Mouse (Mus musculus): ENCODE data around the gene Cacng5. TPM values are rescaled to one million over a fixed set of nuclear protein-coding genes. Genes with fewer than 3 reads are reported as not detected.

Cacng5 gene
- 10.3 and 14.4 TPM in 2 replicates for total RNA-seq (2014; rRNA removed)
- polyA plus RNA-seq (2015; fragmentation: Nextera tagmentation; extraction: Ambion mirVana) = 8.8 and 12.1 TPM in 2 replicates

GRCm38 (mm10) chr11:107914634-107915226 is at the start of gene Cacng5:
Gene Cacng5, minus strand, starts transcription at chr11:107915055.
- TF ChIP-seq CTCF (IDR thresholded peaks at IDR 0.05; ENCODE audit: low read depth) = no peak
- peak within 1 kb of the TSS; percentile 77 for H3K4me2 ChIP-seq (ENCODE audit: low read depth)
- no peak within 1 kb of the TSS for H3K27ac ChIP-seq (ENCODE audit: low read depth, low read length)
- WGBS = 4% methylated on average over 36 of the region's 36 CpGs
- peaks cover 9% of the 10 kb centered on the region for H3K4me1 ChIP-seq (ENCODE audit: insufficient read depth)
- peak within 1 kb of the TSS; percentile 45 for H3K4me3 ChIP-seq (ENCODE audit: low read depth, low read length)
- no peaks in the 10 kb centered on the region; the same call in 1 of the 2 replicates for H3K27me3 ChIP-seq (ENCODE audit: insufficient read depth, low read length)
- peak within 1 kb of the TSS; percentile 55 for H3K9ac ChIP-seq
- ATAC-seq = peak; percentile 61
- DNase-seq = peak; percentile 48
- no peaks in the 10 kb centered on the region for H3K9me3 ChIP-seq (ENCODE audit: low read length)
- no peaks in the 10 kb centered on the region for H3K36me3 ChIP-seq (ENCODE audit: insufficient read depth)

DNA sequence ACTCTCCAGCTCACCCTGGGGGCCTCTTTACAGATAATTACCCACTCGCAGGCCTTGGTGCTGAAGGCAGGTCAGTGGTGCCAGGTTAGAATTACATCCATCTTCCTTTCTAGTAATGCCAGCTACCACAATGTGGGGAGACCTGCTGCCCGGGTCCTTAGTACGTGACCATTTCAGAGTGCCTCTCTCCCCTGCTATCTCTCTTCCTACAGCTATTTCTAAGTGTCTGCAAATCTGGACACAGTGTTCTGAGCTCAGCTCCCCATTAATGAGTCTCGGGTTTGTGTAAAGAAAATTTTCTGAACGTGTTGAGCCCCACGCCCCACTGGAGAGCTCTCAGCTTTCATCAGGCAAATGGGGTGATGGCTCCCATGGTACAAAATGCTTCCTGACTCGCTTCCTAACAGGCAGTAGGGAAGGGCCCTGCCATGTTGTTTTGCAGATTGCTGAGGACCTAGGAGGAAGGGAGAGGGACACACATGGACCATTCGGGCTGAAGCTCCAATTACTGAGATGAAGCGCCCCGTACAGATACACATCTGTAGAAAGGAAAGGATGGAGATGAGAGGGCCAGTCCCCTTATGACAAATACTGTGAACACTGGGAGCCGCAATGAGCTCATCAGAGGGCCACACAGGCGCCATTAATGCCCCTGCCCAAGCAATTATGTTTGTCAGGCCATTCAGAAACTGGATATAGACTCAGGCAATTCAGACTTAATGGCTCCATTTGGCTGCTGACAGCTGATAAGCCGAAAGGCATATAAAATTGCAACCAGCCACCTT is 42.9 kb upstream of the Cacng5 start:
- Histone ChIP-seq H3K4me2 (ENCODE audit: low read depth) (no peak overlapping the region), H3K27ac (ENCODE audit: low read depth, low read length) (no peak overlapping the region), H3K36me3 (ENCODE audit: insufficient read depth) (peaks cover 10% of the 10 kb centered on the region; the same call in 1 of the 2 replicates), H3K9me3 (ENCODE audit: low read length) (no peaks in the 10 kb centered on the region), H3K4me1 (ENCODE audit: insufficient read depth) (no peaks in the 10 kb centered on the region), H3K4me3 (ENCODE audit: low read depth, low read length) (no peak overlapping the region), H3K27me3 (ENCODE audit: insufficient read depth, low read length) (no peaks in the 10 kb centered on the region), H3K9ac (no peak overlapping the region)
- DNase-seq (no peak), ATAC-seq (no peak)
- no peak for TF ChIP-seq CTCF (IDR thresholded peaks at IDR 0.05; ENCODE audit: low read depth)
- WGBS = 63% methylated on average over 13 of the region's 13 CpGs

- Histone ChIP-seq H3K9ac (no peak overlapping the region), H3K4me1 (ENCODE audit: insufficient read depth) (0 out of 2 replicates have a peak, but pooled peaks cover 10% of the 10 kb centered on the region), H3K36me3 (ENCODE audit: insufficient read depth) (peaks cover 10% of the 10 kb centered on the region; the same call in 1 of the 2 replicates), H3K4me2 (ENCODE audit: low read depth) (no peak overlapping the region), H3K9me3 (ENCODE audit: low read length) (no peaks in the 10 kb centered on the region), H3K4me3 (ENCODE audit: low read depth, low read length) (no peak overlapping the region), H3K27me3 (ENCODE audit: insufficient read depth, low read length) (no peaks in the 10 kb centered on the region), H3K27ac (ENCODE audit: low read depth, low read length) (no peak overlapping the region)
- DNase-seq (no peak), ATAC-seq (no peak)
- TF ChIP-seq CTCF (IDR thresholded peaks at IDR 0.05; ENCODE audit: low read depth) = no peak
- 52% methylated on average over 10 of the region's 10 CpGs for WGBS
Measured at GRCm38 (mm10) chr11:107955191-107956062, 40.6 kb upstream of the Cacng5 start.

DNA sequence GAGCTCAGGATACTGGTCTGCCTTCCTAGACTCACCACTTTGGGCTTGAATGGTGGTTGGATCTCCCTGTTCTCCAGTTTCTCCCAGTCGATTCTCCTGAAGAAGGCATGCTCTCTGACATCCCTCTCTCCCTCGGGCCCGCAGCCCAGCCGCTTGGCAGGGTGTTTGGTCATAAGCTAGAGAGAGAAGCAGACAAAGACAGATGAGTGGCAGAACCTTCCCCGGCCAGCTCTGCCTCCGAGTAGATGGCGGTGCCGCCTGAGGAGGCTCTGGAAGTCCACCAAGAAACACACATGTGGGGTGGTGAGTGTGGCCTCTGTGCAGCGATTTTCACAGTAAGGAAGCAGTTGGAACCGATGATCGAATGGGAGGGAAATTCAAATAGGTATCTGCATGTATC is 36.6 kb upstream of the Cacng5 start:
- no peak overlapping the region for H3K4me2 ChIP-seq (ENCODE audit: low read depth)
- H3K9me3 ChIP-seq (ENCODE audit: low read length) = no peaks in the 10 kb centered on the region
- peak; percentile 59 for ATAC-seq
- no peak for TF ChIP-seq CTCF (IDR thresholded peaks at IDR 0.05; ENCODE audit: low read depth)
- DNase-seq = peak; percentile 51
- no peaks in the 10 kb centered on the region for H3K27me3 ChIP-seq (ENCODE audit: insufficient read depth, low read length)
- 48% methylated on average over 11 of the region's 11 CpGs for WGBS
- peaks cover 10% of the 10 kb centered on the region; the same call in 1 of the 2 replicates for H3K36me3 ChIP-seq (ENCODE audit: insufficient read depth)
- H3K9ac ChIP-seq = no peak overlapping the region
- H3K4me1 ChIP-seq (ENCODE audit: insufficient read depth) = 0 out of 2 replicates have a peak, but pooled peaks cover 10% of the 10 kb centered on the region
- peak overlapping the region; percentile 40 for H3K27ac ChIP-seq (ENCODE audit: low read depth, low read length)
- no peak overlapping the region for H3K4me3 ChIP-seq (ENCODE audit: low read depth, low read length)

- 54% methylated on average over 4 of the region's 4 CpGs for WGBS
- peak; percentile 82 for ATAC-seq
- no peaks in the 10 kb centered on the region for H3K9me3 ChIP-seq (ENCODE audit: low read length)
- H3K36me3 ChIP-seq (ENCODE audit: insufficient read depth) = peaks cover 10% of the 10 kb centered on the region; the same call in 1 of the 2 replicates
- H3K27ac ChIP-seq (ENCODE audit: low read depth, low read length) = peak overlapping the region; percentile 40; the same call in 1 of the 2 replicates
- H3K4me1 ChIP-seq (ENCODE audit: insufficient read depth) = 0 out of 2 replicates have a peak, but pooled peaks cover 10% of the 10 kb centered on the region
- no peak overlapping the region for H3K4me3 ChIP-seq (ENCODE audit: low read depth, low read length)
- H3K9ac ChIP-seq = no peak overlapping the region
- no peak for TF ChIP-seq CTCF (IDR thresholded peaks at IDR 0.05; ENCODE audit: low read depth)
- peak; percentile 74 for DNase-seq
- H3K27me3 ChIP-seq (ENCODE audit: insufficient read depth, low read length) = no peaks in the 10 kb centered on the region
- H3K4me2 ChIP-seq (ENCODE audit: low read depth) = no peak overlapping the region
Measured at GRCm38 (mm10) chr11:107950658-107951057, 35.8 kb upstream of the Cacng5 start.

GRCm38 (mm10) chr11:107950211-107950610 is 35.4 kb upstream of the Cacng5 start:
- 0 out of 2 replicates have a peak, but pooled peaks cover 10% of the 10 kb centered on the region for H3K4me1 ChIP-seq (ENCODE audit: insufficient read depth)
- ATAC-seq = no peak
- no peak overlapping the region for H3K9ac ChIP-seq
- H3K4me3 ChIP-seq (ENCODE audit: low read depth, low read length) = no peak overlapping the region
- peak overlapping the region; percentile 29; the same call in 1 of the 2 replicates for H3K27ac ChIP-seq (ENCODE audit: low read depth, low read length)
- TF ChIP-seq CTCF (IDR thresholded peaks at IDR 0.05; ENCODE audit: low read depth) = no peak
- H3K4me2 ChIP-seq (ENCODE audit: low read depth) = no peak overlapping the region
- WGBS = 59% methylated on average over 9 of the region's 9 CpGs
- no peak for DNase-seq
- H3K36me3 ChIP-seq (ENCODE audit: insufficient read depth) = peaks cover 10% of the 10 kb centered on the region; the same call in 1 of the 2 replicates
- no peaks in the 10 kb centered on the region for H3K9me3 ChIP-seq (ENCODE audit: low read length)
- H3K27me3 ChIP-seq (ENCODE audit: insufficient read depth, low read length) = no peaks in the 10 kb centered on the region
